Mouse (Mus musculus) cerebellum, adult 2 months (tissue): ENCODE data around the gene Mex3d. TPM values are rescaled to one million over a fixed set of nuclear protein-coding genes. Genes with fewer than 3 reads are reported as not detected.

Experiments used
- DNase-seq, 2 experiments: peaks; one replicate each; pipeline ENCODE4 v3.0.0; 2021
- H3K27ac ChIP-seq: fragments of 200-500 bp; 2 replicates; pipeline ENCODE4 v1.5.1; 2012; ENCODE audit warnings: low read length, control low read depth, inconsistent platforms; ENCODE audit not compliant: insufficient read depth
- H3K27me3 ChIP-seq: fragments of 200-500 bp; 2 replicates; pipeline ENCODE4 v1.6.1; 2012; ENCODE audit warnings: inconsistent platforms, mild to moderate bottlenecking, low read length, moderate library complexity; ENCODE audit not compliant: control insufficient read depth, insufficient read depth
- H3K4me1 ChIP-seq: fragments of 200-500 bp; 2 replicates; pipeline ENCODE4 v1.6.1; 2011; ENCODE audit warnings: low read length; ENCODE audit not compliant: control insufficient read depth, insufficient read depth
- H3K4me3 ChIP-seq: fragments of 200-500 bp; replicated peaks from 2 replicates; pipeline ENCODE3; 2011; ENCODE audit warnings: mild to moderate bottlenecking, low read depth, low read length, control low read depth; ENCODE audit not compliant: insufficient read depth
- CTCF ChIP-seq: fragments of 200-500 bp; IDR thresholded peaks from 2 replicates; pipeline ENCODE4 v1.5.1; 2011; ENCODE audit warnings: low read depth, mild to moderate bottlenecking, control low read depth, low read length, moderate library complexity, borderline replicate concordance; ENCODE audit not compliant: insufficient read depth
- POLR2A ChIP-seq: fragments of 200-500 bp; IDR thresholded peaks from 2 replicates; pipeline ENCODE4 v1.6.1; 2011; ENCODE audit warnings: low read length, control low read depth, borderline replicate concordance; ENCODE audit not compliant: insufficient read depth
- WGBS: fragments of 180-500 bp; shearing (Covaris S2); methylation state at CpG from one replicate; pipeline ENCODE4 v1.1.7; 2018; 5-methylcytosine and 5-hydroxymethylcytosine counted together
- polyA plus RNA-seq: library from polyadenylated mRNA; depleted of rRNA; stranded (reverse); fragments of >200 nt; gene quantifications from 2 replicates; pipeline ENCODE4 v1.2.3, GENCODE M21; 2012; rRNA removed

Mex3d gene
- polyA plus RNA-seq, 1 experiment: 16.1 TPM

- no peaks in the 10 kb centered on the region for H3K27me3 ChIP-seq
- no peak overlapping the region for H3K4me3 ChIP-seq
- 24% methylated on average over 19 of the region's 19 CpGs for WGBS
Measured at GRCm38 (mm10) chr10:80339941-80340750, 47.3 kb downstream of the Mex3d start.

GRCm38 (mm10) chr10:80336263-80336662 lies 51.2 kb downstream of the Mex3d start:
- no peak for TF ChIP-seq POLR2A
- TF ChIP-seq CTCF: no peak
- no peak overlapping the region for H3K27ac ChIP-seq
- no peak for DNase-seq
- H3K27me3 ChIP-seq: no peaks in the 10 kb centered on the region
- no peak overlapping the region for H3K4me3 ChIP-seq
- H3K4me1 ChIP-seq: peaks cover 25% of the 10 kb centered on the region
- 91% methylated on average over 12 of the region's 12 CpGs for WGBS

More at GRCm38 (mm10) chr10:80339941-80340750, 47.3 kb downstream of the Mex3d start:
- no peak overlapping the region for H3K27ac ChIP-seq
- H3K4me1 ChIP-seq: peaks cover 5% of the 10 kb centered on the region; the same call in 1 of the 2 replicates
- DNase-seq: peak; percentile 76 to 87
- TF ChIP-seq POLR2A (no peak), CTCF (peak; percentile 91)

GRCm38 (mm10) chr10:80332525-80332989 lies 54.9 kb downstream of the Mex3d start:
- Histone ChIP-seq H3K27me3 (no peaks in the 10 kb centered on the region), H3K4me1 (peaks cover 29% of the 10 kb centered on the region), H3K27ac (peak overlapping the region; percentile 74), H3K4me3 (no peak overlapping the region)
- DNase-seq: peak; percentile 65 to 77
- WGBS: 19% methylated on average over 5 of the region's 5 CpGs
- TF ChIP-seq CTCF (no peak), POLR2A (0 out of 2 replicates have a peak, but pooled peaks have one; percentile 28)

- H3K4me3 ChIP-seq: no peak overlapping the region
- peak in 1 of 2 experiments; percentile 67 for DNase-seq
- H3K27ac ChIP-seq: peak overlapping the region; percentile 74
- no peaks in the 10 kb centered on the region for H3K27me3 ChIP-seq
- WGBS: 41% methylated on average over 10 of the region's 10 CpGs
- peaks cover 29% of the 10 kb centered on the region for H3K4me1 ChIP-seq
- TF ChIP-seq CTCF: no peak
- no peak for TF ChIP-seq POLR2A
Measured at GRCm38 (mm10) chr10:80331636-80332524, 55.6 kb downstream of the Mex3d start.

DNA sequence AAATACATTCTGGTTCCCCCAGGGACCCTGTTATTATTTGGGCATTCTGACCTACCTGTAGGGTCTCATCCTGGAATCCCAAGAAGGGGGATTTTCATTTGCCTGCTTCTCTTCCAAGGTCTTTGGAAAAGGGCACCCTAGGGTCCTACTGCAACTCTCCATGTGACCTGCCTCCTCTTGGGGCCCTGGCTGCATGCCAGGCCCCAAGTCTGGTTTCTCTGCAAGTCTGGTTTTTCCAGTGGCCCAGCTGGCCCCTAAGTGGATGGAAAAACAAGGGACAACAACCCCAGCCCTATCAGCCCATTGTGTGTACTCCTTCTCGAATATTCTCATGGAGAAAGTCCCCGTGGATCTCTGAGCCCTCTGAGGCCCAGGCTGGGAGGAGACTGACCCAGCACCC lies 56.6 kb downstream of the Mex3d start:
- DNase-seq: no peak
- no peak for TF ChIP-seq POLR2A
- no peak for TF ChIP-seq CTCF
- Histone ChIP-seq H3K27me3 (no peaks in the 10 kb centered on the region), H3K4me1 (peaks cover 29% of the 10 kb centered on the region), H3K27ac (no peak overlapping the region), H3K4me3 (no peak overlapping the region)
- 75% methylated on average over 2 of the region's 2 CpGs for whole genome bisulfite sequencing

Other genes with a start within 250 kb of the Mex3d start
- gene Atp5d, start 249.0 kb downstream of the Mex3d start, polyA plus RNA-seq: 736 and 758 TPM in 2 replicates
- gene Cbarp, start 246.8 kb downstream of the Mex3d start, polyA plus RNA-seq: 147 and 151 TPM in 2 replicates
- gene Midn, start 239.4 kb downstream of the Mex3d start, polyA plus RNA-seq: 26.1 and 26.5 TPM in 2 replicates
- 240 and 261 TPM in 2 replicates for gene Cirbp, start 221.7 kb downstream of the Mex3d start, polyA plus RNA-seq
- gene 1600002K03Rik, start 214.7 kb downstream of the Mex3d start, polyA plus RNA-seq: 16.4 and 18.0 TPM in 2 replicates
- gene Efna2, start 208.2 kb downstream of the Mex3d start, polyA plus RNA-seq: 10.2 and 10.7 TPM in 2 replicates
- 41.1 and 42.5 TPM in 2 replicates for gene Mum1, start 161.2 kb downstream of the Mex3d start, polyA plus RNA-seq
- gene Ndufs7, start 138.5 kb downstream of the Mex3d start, polyA plus RNA-seq: 668 and 680 TPM in 2 replicates
- 52.9 and 54.5 TPM in 2 replicates for gene Gamt, start 126.6 kb downstream of the Mex3d start, polyA plus RNA-seq
- gene Dazap1, start 126.2 kb downstream of the Mex3d start, polyA plus RNA-seq: 90.2 and 92.7 TPM in 2 replicates
- 1,303 and 1,454 TPM in 2 replicates for gene Rps15, start 95.2 kb downstream of the Mex3d start, polyA plus RNA-seq
- 67.1 and 69.1 TPM in 2 replicates for gene Apc2, start 91.7 kb downstream of the Mex3d start, polyA plus RNA-seq
- 49.7 and 51.1 TPM in 2 replicates for gene 2310011J03Rik, start 67.1 kb downstream of the Mex3d start, polyA plus RNA-seq
- gene Pcsk4, start 58.2 kb downstream of the Mex3d start, polyA plus RNA-seq: 13.7 and 14.1 TPM in 2 replicates
- 9.0 and 10.3 TPM in 2 replicates for gene Reep6, start 57.7 kb downstream of the Mex3d start, polyA plus RNA-seq
- gene Adamtsl5, start 39.2 kb downstream of the Mex3d start, polyA plus RNA-seq: 7.9 and 10.8 TPM in 2 replicates
- 145 and 151 TPM in 2 replicates for gene Plk5, start 31.2 kb downstream of the Mex3d start, polyA plus RNA-seq
- gene Mbd3, start 11.9 kb upstream of the Mex3d start, polyA plus RNA-seq: 193 and 199 TPM in 2 replicates
- gene Uqcr11, start 19.2 kb upstream of the Mex3d start, polyA plus RNA-seq: 1,410 and 1,545 TPM in 2 replicates
- 34.2 and 38.8 TPM in 2 replicates for gene Tcf3, start 46.0 kb upstream of the Mex3d start, polyA plus RNA-seq
- gene Onecut3, start 107.2 kb upstream of the Mex3d start, polyA plus RNA-seq: 0.36 and 0.46 TPM in 2 replicates
- gene Atp8b3, start 151.5 kb upstream of the Mex3d start, polyA plus RNA-seq: 0.30 and 0.52 TPM in 2 replicates
- gene Rexo1, start 173.9 kb upstream of the Mex3d start, polyA plus RNA-seq: 44.4 and 47.5 TPM in 2 replicates
- 9.5 and 10.6 TPM in 2 replicates for gene Klf16, start 189.7 kb upstream of the Mex3d start, polyA plus RNA-seq
- 230 and 232 TPM in 2 replicates for gene Abhd17a, start 202.7 kb upstream of the Mex3d start, polyA plus RNA-seq
- gene Scamp4, start 215.2 kb upstream of the Mex3d start, polyA plus RNA-seq: 57.9 and 62.0 TPM in 2 replicates
- 7.0 and 7.5 TPM in 2 replicates for gene Adat3, start 215.2 kb upstream of the Mex3d start, polyA plus RNA-seq
- gene Gm49322, start 218.4 kb upstream of the Mex3d start, polyA plus RNA-seq: 3.5 and 4.2 TPM in 2 replicates
- gene Csnk1g2, start 235.2 kb upstream of the Mex3d start, polyA plus RNA-seq: 208 and 218 TPM in 2 replicates